Mouse (Mus musculus): ENCODE results near the gene Eya4. TPM values are rescaled to one million over a fixed set of nuclear protein-coding genes. Genes with fewer than 3 reads are reported as not detected.

Eya4 gene
- polyA plus RNA-seq, 1 experiment from 2014 or later = 0.60 TPM

DNA sequence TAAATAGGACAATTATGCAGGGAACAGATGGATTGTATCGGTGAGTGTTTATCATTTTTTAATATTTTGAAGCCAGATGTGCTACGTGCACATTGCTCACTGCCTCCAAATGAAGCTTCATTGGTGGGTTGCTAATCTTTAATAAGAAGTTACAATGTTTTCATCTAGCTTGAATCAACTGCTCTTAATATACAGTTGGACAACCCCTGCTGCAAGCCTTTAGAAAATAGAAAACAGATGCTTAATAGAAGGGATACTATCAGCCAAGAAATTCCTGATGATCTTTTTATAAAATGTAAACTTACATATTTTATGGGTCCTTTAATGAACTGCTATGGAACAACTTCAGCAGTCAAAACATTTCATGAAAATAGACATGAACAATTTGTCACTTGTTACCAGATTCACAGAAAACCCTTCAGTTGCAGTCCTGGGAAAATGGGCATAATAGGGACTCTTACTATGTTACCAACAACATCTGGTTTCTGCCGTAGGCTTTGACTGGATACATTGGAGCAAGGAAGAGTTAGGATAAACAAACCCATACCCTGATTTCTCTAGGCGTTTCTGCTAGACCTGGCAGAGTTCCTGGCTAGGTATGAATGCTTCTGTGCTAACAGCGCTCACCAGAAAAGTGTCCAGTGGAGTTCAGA, 290.4 kb downstream of the Eya4 start:
- H3K4me2 ChIP-seq = no peak overlapping the region
- no peaks in the 10 kb centered on the region for H3K36me3 ChIP-seq
- H3K27ac ChIP-seq = no peak overlapping the region; the same call in 1 of the 2 replicates
- no peaks in the 10 kb centered on the region for H3K9me3 ChIP-seq (replicated peaks)
- no peak overlapping the region for H3K4me3 ChIP-seq
- WGBS = 61% methylated on average over 5 of the region's 5 CpGs
- no peak for ATAC-seq (replicated peaks; ENCODE audit: insufficient number of reproducible peaks, insufficient read depth, low FRiP score, low read depth)
- no peaks in the 10 kb centered on the region for H3K27me3 ChIP-seq
- no peaks in the 10 kb centered on the region for H3K4me1 ChIP-seq (replicated peaks)
- H3K9ac ChIP-seq = no peak overlapping the region

DNA sequence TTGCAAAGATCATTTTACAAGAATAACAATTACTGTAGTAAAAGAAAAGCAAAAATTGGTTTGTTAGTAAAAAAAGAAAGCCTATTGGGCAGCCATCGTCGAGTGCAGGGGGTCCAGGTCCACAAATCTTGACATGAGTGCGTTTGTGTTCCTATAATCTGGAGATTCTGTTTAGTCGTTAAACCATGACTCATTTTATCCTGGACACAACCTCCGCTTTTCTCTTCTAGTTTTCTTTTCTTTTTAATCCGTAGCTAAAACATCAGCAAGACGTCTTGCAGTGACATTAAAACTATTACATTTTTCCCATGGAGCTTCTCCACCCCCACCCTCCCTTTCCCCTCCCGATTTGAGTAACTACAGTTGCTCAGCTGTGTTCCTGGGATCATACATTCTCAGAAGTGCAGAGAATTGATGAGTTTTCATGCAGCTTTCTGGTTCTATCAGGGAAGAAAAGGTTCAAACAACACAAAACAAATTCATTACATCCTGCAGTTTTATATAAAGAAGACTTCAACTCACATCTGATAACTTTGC, 297.1 kb downstream of the Eya4 start:
- 56% methylated on average over 8 of the region's 8 CpGs for WGBS
- Histone ChIP-seq H3K4me3 (no peak overlapping the region), H3K27ac (no peak overlapping the region), H3K4me1 (replicated peaks) (no peaks in the 10 kb centered on the region), H3K27me3 (no peaks in the 10 kb centered on the region), H3K9me3 (replicated peaks) (no peaks in the 10 kb centered on the region), H3K36me3 (no peaks in the 10 kb centered on the region), H3K4me2 (no peak overlapping the region), H3K9ac (no peak overlapping the region)
- no peak for ATAC-seq (replicated peaks; ENCODE audit: insufficient number of reproducible peaks, insufficient read depth, low FRiP score, low read depth)

All from heart, embryonic 15.5 days (tissue).